Comparison of ENCODE assay signal across 24 mouse cellular contexts in the genomic region with DNA sequence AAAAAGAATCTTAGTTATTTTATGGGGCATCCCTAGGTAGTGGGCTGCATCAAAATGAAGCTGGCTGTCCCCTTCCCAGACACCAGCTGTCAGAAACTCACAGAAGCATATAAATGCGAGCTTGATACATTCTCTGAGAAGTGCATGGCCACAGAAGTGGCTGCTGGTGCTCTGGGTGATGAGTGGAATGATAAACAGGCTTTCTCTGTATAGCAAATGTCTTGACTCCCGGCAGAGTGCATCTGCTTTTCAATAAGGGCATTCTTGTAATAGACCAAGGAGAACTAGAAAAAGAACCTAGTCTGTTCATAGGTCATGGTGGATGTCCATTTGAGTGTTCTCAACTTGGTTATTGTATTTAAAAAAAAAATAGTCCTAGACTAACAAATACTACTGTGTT. TPM values are rescaled to one million over a fixed set of nuclear protein-coding genes. Genes with fewer than 3 reads are reported as not detected.
DNase-seq lines count a peak whose midpoint lies in the region; ATAC-seq and TF ChIP-seq lines count a peak whose summit lies in the region.
"Had no signal": no experiment of that assay in that cellular context is flagged by ENCODE, and none has a peak within 500 bp of the region (broad histone marks: within the 10 kb centered on the region; RNA-seq: fewer than 3 reads in every experiment).

No protein-coding gene starts in this region.

- H3K27ac ChIP-seq in hindbrain, embryonic 15.5 days (replicated peaks), result no peak overlapping the region; the same call in 1 of the 2 replicates
- H3K27ac ChIP-seq in hindbrain, embryonic 10.5 days, result no peak overlapping the region
- H3K27ac ChIP-seq in midbrain, postnatal 0 days (ENCODE audit: low read depth, low read length), result no peak overlapping the region
- no peak overlapping the region; the same call in 1 of the 2 replicates for H3K27ac ChIP-seq in midbrain, embryonic 16.5 days (ENCODE audit: low read length)
- no peak overlapping the region for H3K27ac ChIP-seq in hindbrain, embryonic 16.5 days (ENCODE audit: low read depth, low read length)
- H3K27ac ChIP-seq: embryonic facial prominence, embryonic 10.5 days; heart, embryonic 10.5 days; heart, embryonic 15.5 days had no signal

- peak; percentile 2 for DNase-seq in cerebellum, adult 9-10 months
- DNase-seq in cerebellum, adult 9-11 months, result no peak
- no peak for DNase-seq in hindbrain, embryonic 10.5 days (ENCODE audit: low spot score)
- peak; percentile 58 for DNase-seq in midbrain, postnatal 0 days (ENCODE audit: low spot score)
- no peak for DNase-seq in yolk sac, embryonic 10.5 days (ENCODE audit: low spot score)
- DNase-seq: adrenal gland, postnatal 14 days; gastrocnemius, postnatal 10 days; heart, adult 18-20 months; heart, postnatal 14 days; kidney, adult 11 months had no signal

- 0 out of 2 replicates have a peak, but pooled peaks cover 4% of the 10 kb centered on the region for H3K4me1 ChIP-seq in hindbrain, embryonic 15.5 days (replicated peaks)
- H3K4me1 ChIP-seq in hindbrain, embryonic 10.5 days (replicated peaks), result peaks cover 10% of the 10 kb centered on the region; the same call in 1 of the 2 replicates
- no peaks in the 10 kb centered on the region for H3K4me1 ChIP-seq in midbrain, postnatal 0 days (ENCODE audit: insufficient read depth, low read length)
- H3K4me1 ChIP-seq in midbrain, embryonic 16.5 days (ENCODE audit: control insufficient read depth, insufficient read depth, low read length), result no peaks in the 10 kb centered on the region
- no peaks in the 10 kb centered on the region for H3K4me1 ChIP-seq in hindbrain, embryonic 16.5 days (ENCODE audit: control insufficient read depth, insufficient read depth, low read depth, low read length)

- TF ChIP-seq CTCF in midbrain, postnatal 0 days (IDR thresholded peaks at IDR 0.05), result no peak

- no peak overlapping the region for H3K4me2 ChIP-seq in hindbrain, embryonic 15.5 days
- H3K4me2 ChIP-seq in midbrain, postnatal 0 days (ENCODE audit: low read depth, low read length, poor library complexity, severe bottlenecking), result no peak overlapping the region
- no peak overlapping the region for H3K4me2 ChIP-seq in midbrain, embryonic 16.5 days (ENCODE audit: low read length)
- no peak overlapping the region for H3K4me2 ChIP-seq in hindbrain, embryonic 16.5 days (ENCODE audit: low read length)
- H3K4me2 ChIP-seq: heart, embryonic 15.5 days had no signal

- no peaks in the 10 kb centered on the region for H3K9me3 ChIP-seq in hindbrain, embryonic 15.5 days
- no peaks in the 10 kb centered on the region for H3K9me3 ChIP-seq in hindbrain, embryonic 10.5 days
- no peaks in the 10 kb centered on the region for H3K9me3 ChIP-seq in midbrain, postnatal 0 days (ENCODE audit: low read length)
- no peaks in the 10 kb centered on the region for H3K9me3 ChIP-seq in midbrain, embryonic 16.5 days (replicated peaks; ENCODE audit: control insufficient read depth, low read length, poor library complexity, severe bottlenecking)
- no peaks in the 10 kb centered on the region for H3K9me3 ChIP-seq in hindbrain, embryonic 16.5 days (ENCODE audit: control insufficient read depth, low read length)
- H3K9me3 ChIP-seq: embryonic facial prominence, embryonic 10.5 days; heart, embryonic 10.5 days; heart, embryonic 15.5 days had no signal

- no peak overlapping the region for H3K9ac ChIP-seq in hindbrain, embryonic 15.5 days
- no peak overlapping the region for H3K9ac ChIP-seq in midbrain, postnatal 0 days (replicated peaks; ENCODE audit: low read length, poor library complexity, severe bottlenecking)
- H3K9ac ChIP-seq in midbrain, embryonic 16.5 days (ENCODE audit: low read depth, low read length), result no peak overlapping the region
- H3K9ac ChIP-seq in hindbrain, embryonic 16.5 days (ENCODE audit: low read depth, low read length), result no peak overlapping the region
- H3K9ac ChIP-seq: heart, embryonic 15.5 days had no signal

- 0 out of 2 replicates have a peak, but pooled peaks have one; percentile 38 for ATAC-seq in hindbrain, embryonic 15.5 days (ENCODE audit: low FRiP score, low read depth)
- ATAC-seq in midbrain, postnatal 0 days (ENCODE audit: low FRiP score), result no peak
- no peak for ATAC-seq in midbrain, embryonic 16.5 days
- ATAC-seq in hindbrain, embryonic 16.5 days, result peak; percentile 70; the same call in 1 of the 2 replicates
- ATAC-seq: activated CD4-positive, CD25-positive, alpha-beta regulatory T cell, adult 4 months; forebrain, embryonic 14.5 days; Patski had no signal

- WGBS in hindbrain, embryonic 15.5 days, result 33% methylated on average over 2 of the region's 2 CpGs
- 59% methylated on average over 2 of the region's 2 CpGs for WGBS in hindbrain, embryonic 10.5 days
- 48% methylated on average over 2 of the region's 2 CpGs for WGBS in midbrain, postnatal 0 days
- 31% methylated on average over 2 of the region's 2 CpGs for WGBS in midbrain, embryonic 16.5 days
- WGBS in hindbrain, embryonic 16.5 days, result 29% methylated on average over 2 of the region's 2 CpGs

- H3K36me3 ChIP-seq in hindbrain, embryonic 15.5 days, result no peaks in the 10 kb centered on the region
- no peaks in the 10 kb centered on the region for H3K36me3 ChIP-seq in hindbrain, embryonic 10.5 days
- no peaks in the 10 kb centered on the region for H3K36me3 ChIP-seq in midbrain, postnatal 0 days (ENCODE audit: insufficient read depth, low read length)
- H3K36me3 ChIP-seq in midbrain, embryonic 16.5 days (ENCODE audit: control insufficient read depth, insufficient read depth, low read length), result no peaks in the 10 kb centered on the region
- no peaks in the 10 kb centered on the region for H3K36me3 ChIP-seq in hindbrain, embryonic 16.5 days (ENCODE audit: control insufficient read depth, insufficient read depth, low read length)
- H3K36me3 ChIP-seq: embryonic facial prominence, embryonic 10.5 days; heart, embryonic 10.5 days; heart, embryonic 15.5 days had no signal

- no peaks in the 10 kb centered on the region for H3K27me3 ChIP-seq in hindbrain, embryonic 15.5 days
- no peaks in the 10 kb centered on the region for H3K27me3 ChIP-seq in hindbrain, embryonic 10.5 days (ENCODE audit: insufficient read depth, poor library complexity, severe bottlenecking)
- H3K27me3 ChIP-seq in midbrain, postnatal 0 days (ENCODE audit: insufficient read depth, low read length), result no peaks in the 10 kb centered on the region
- H3K27me3 ChIP-seq in midbrain, embryonic 16.5 days (ENCODE audit: control insufficient read depth, insufficient read depth, low read depth, low read length), result no peaks in the 10 kb centered on the region
- H3K27me3 ChIP-seq in hindbrain, embryonic 16.5 days (replicated peaks; ENCODE audit: control insufficient read depth, insufficient read depth, low read length), result no peaks in the 10 kb centered on the region
- H3K27me3 ChIP-seq: CH12.LX; heart, embryonic 15.5 days; Patski had no signal

- H3K4me3 ChIP-seq in hindbrain, embryonic 15.5 days, result no peak overlapping the region
- H3K4me3 ChIP-seq in hindbrain, embryonic 10.5 days, result no peak overlapping the region
- H3K4me3 ChIP-seq in midbrain, postnatal 0 days (ENCODE audit: low read depth, low read length), result no peak overlapping the region
- no peak overlapping the region for H3K4me3 ChIP-seq in midbrain, embryonic 16.5 days (ENCODE audit: low read depth, low read length)
- H3K4me3 ChIP-seq in hindbrain, embryonic 16.5 days (ENCODE audit: low read length), result no peak overlapping the region
- H3K4me3 ChIP-seq: embryonic facial prominence, embryonic 10.5 days; heart, embryonic 10.5 days; heart, embryonic 15.5 days had no signal

RNA-seq across cellular contexts. Expression of a gene that starts 32.3 kb away (rescaled TPM):
- polyA plus RNA-seq in hindbrain, embryonic 15.5 days (2015; fragmentation: Nextera tagmentation; extraction: Ambion mirVana), result 0.18 and 0.21 TPM in 2 replicates
- polyA plus RNA-seq in hindbrain, embryonic 10.5 days (2016; fragmentation: Nextera tagmentation; extraction: Ambion mirVana), result not detected in 2 replicates
- not detected in 2 replicates for total RNA-seq in midbrain, postnatal 0 days (2014; rRNA removed)
- polyA plus RNA-seq in midbrain, postnatal 0 days (2015; fragmentation: Nextera tagmentation; extraction: Ambion mirVana), result 0.28 TPM in 1 of 2 replicates, not detected in the other
- 0.29 TPM in 1 of 2 replicates, not detected in the other for polyA plus RNA-seq in midbrain, embryonic 16.5 days (2015; fragmentation: Nextera tagmentation; extraction: Ambion mirVana)
- polyA plus RNA-seq in hindbrain, embryonic 16.5 days (2015; fragmentation: Nextera tagmentation; extraction: Ambion mirVana), result not detected in 2 replicates
- total RNA-seq: adrenal gland, adult 18-20 months; gastrocnemius, postnatal 10 days; gastrocnemius, postnatal 4 days; heart, adult 18-20 months; heart, postnatal 14 days; hematopoietic stem cell, adult 5-6 weeks had no signal
- polyA plus RNA-seq: activated CD4-positive, CD25-positive, alpha-beta regulatory T cell, adult 4 months; embryonic facial prominence, embryonic 10.5 days; embryonic facial prominence, embryonic 14.5 days; forebrain, embryonic 14.5 days; heart, embryonic 10.5 days; heart, embryonic 15.5 days had no signal

Comparison
In these comparisons a context has a peak if more than half of its experiments do, and no peak if none do; other contexts are left out.
1. DNase-seq: peak in cerebellum, adult 9-10 months (single experiment) and midbrain, postnatal 0 days (single experiment); none in cerebellum, adult 9-11 months (single experiment), hindbrain, embryonic 10.5 days (single experiment) and yolk sac, embryonic 10.5 days (single experiment).
2. ATAC-seq: peak in hindbrain, embryonic 15.5 days (single experiment) and hindbrain, embryonic 16.5 days (single experiment); none in midbrain, postnatal 0 days (single experiment) and midbrain, embryonic 16.5 days (single experiment).